Mouse (Mus musculus) hindbrain, postnatal 0 days (tissue): ENCODE measurements around the gene AC192777.2. TPM values are rescaled to one million over a fixed set of nuclear protein-coding genes. Genes with fewer than 3 reads are reported as not detected.
"Not testable (repeated sequence)": the region's sequence is repeated elsewhere in the genome, so short reads cannot be mapped to it uniquely, and the experiment has no call there.

Experiments used
- ATAC-seq: fragments of 200-750 bp; cut with Nextera tagmentation; 2 replicates; pipeline ENCODE4 v1.8.0; 2017; ENCODE audit warnings: mild to moderate bottlenecking, moderate TSS enrichment, moderate library complexity
- DNase-seq: peaks from one replicate; pipeline ENCODE4 v3.0.0-alpha.2; 2015; ENCODE audit warnings: low spot score
- H3K27ac ChIP-seq: fragments of 300-500 bp; sonication (generic); 2 replicates; pipeline ENCODE4 v1.5.1; 2014; ENCODE audit warnings: mild to moderate bottlenecking
- H3K27me3 ChIP-seq: fragments of 300-500 bp; sonication (generic); 2 replicates; pipeline ENCODE4 v1.6.1; 2014; ENCODE audit warnings: low read length, mixed read lengths; ENCODE audit not compliant: insufficient read depth
- H3K36me3 ChIP-seq: fragments of 300-500 bp; sonication (generic); 2 replicates; pipeline ENCODE4 v1.6.1; 2014; ENCODE audit warnings: low read length, mixed read lengths; ENCODE audit not compliant: insufficient read depth
- H3K4me1 ChIP-seq: fragments of 300-500 bp; sonication (generic); 2 replicates; pipeline ENCODE4 v1.6.1; 2014; ENCODE audit warnings: antibody characterized with exemption, low read length, mixed read lengths; ENCODE audit not compliant: insufficient read depth
- H3K4me2 ChIP-seq: fragments of 300-500 bp; sonication (generic); 2 replicates; pipeline ENCODE4 v1.6.1; 2014; ENCODE audit warnings: low read depth, mild to moderate bottlenecking, low read length, moderate library complexity, mixed read lengths
- H3K4me3 ChIP-seq: fragments of 300-500 bp; sonication (generic); 2 replicates; pipeline ENCODE4 v1.5.1; 2014; ENCODE audit warnings: low read length
- H3K9ac ChIP-seq: fragments of 300-500 bp; sonication (generic); replicated peaks from 2 replicates; pipeline ENCODE4 v1.6.1; 2014; ENCODE audit warnings: mild to moderate bottlenecking, low read length, moderate library complexity, mixed read lengths
- H3K9me3 ChIP-seq: fragments of 300-500 bp; sonication (generic); 2 replicates; pipeline ENCODE4 v1.6.1; 2016; ENCODE audit warnings: low read length, mixed read lengths
- CTCF ChIP-seq: IDR thresholded peaks from 2 replicates; pipeline ENCODE4 v1.5.1; 2016; ENCODE audit warnings: antibody characterized with exemption, control low read depth, low read depth
- WGBS: fragments of 180-500 bp; shearing (Covaris S2); extraction: QIAGEN DNeasy Blood & Tissue Kit; methylation state at CpG from one replicate; pipeline ENCODE4 v1.1.7; 2014; 5-methylcytosine and 5-hydroxymethylcytosine counted together
- microRNA-seq, 2 experiments: library from miRNA; unstranded; fragments of <30 nt; microRNA quantifications; one replicate each; pipeline ENCODE4; 2016
- polyA plus RNA-seq: library from polyadenylated mRNA; unstranded; fragments of >200 nt; fragmentation: Nextera tagmentation; extraction: Ambion mirVana; gene quantifications from 2 replicates; pipeline ENCODE4 v1.2.1, GENCODE M21; 2015
- total RNA-seq: library from RNA; depleted of rRNA; stranded (reverse); fragments of >200 nt; gene quantifications from 2 replicates; pipeline ENCODE4 v1.2.3, GENCODE M21; 2014; rRNA removed

Gene AC192777.2
- total RNA-seq (not detected in 2 replicates), polyA plus RNA-seq (not detected in 2 replicates)

DNA sequence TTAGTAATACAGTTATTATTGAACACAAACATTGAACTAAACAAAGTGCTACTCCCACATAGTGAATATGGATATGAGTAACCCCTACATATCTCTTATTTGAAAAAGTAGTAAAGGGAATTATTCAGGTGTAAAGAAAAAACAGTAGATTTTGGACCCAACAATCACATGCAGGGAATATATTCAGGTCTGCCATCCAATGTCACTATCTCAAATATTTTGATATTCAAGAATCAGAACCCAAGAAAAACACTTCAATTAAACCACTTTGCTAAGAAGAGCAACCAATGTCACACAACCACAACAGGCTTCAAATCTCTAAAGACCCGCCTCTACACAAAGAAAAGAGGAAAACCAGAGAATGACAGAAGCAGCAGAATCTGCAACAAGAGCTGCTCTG is at the start of gene AC192777.2:
TSS of gene AC192777.2 (plus strand) at position 301 of the 400 bp plus-strand sequence.
- 84% methylated on average over 1 of the region's 1 CpGs for WGBS
- not testable (repeated sequence) for H3K9me3 ChIP-seq, H3K9ac ChIP-seq, H3K27ac ChIP-seq, H3K4me3 ChIP-seq, ATAC-seq, H3K4me2 ChIP-seq, H3K4me1 ChIP-seq, DNase-seq, H3K27me3 ChIP-seq, H3K36me3 ChIP-seq

DNA sequence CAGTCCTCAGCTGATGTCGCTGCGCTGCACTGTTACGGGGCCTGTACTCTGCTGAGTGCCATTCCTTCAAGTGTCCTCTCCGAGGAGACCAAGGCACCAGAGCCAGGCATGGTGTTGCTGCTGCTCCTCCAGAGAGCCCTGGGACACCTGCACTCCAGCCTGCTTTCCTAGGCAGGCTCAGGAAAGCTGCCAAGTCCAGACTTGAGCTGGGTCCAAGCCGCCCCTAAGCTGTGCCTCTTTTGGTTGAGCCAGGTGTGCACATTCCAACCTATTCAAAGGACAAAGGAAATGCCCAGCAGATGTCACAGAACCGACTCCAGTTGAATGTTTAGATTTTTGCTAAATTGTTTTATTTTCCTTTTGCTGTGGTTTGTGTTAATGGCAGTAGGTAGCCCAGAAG is 20.9 kb downstream of the AC192777.2 start:
- H3K4me1 ChIP-seq, DNase-seq, H3K27me3 ChIP-seq, H3K27ac ChIP-seq, H3K4me3 ChIP-seq, H3K9me3 ChIP-seq, H3K36me3 ChIP-seq, H3K4me2 ChIP-seq, H3K9ac ChIP-seq: not testable (repeated sequence)
- ATAC-seq, result 0 out of 2 replicates have a peak, but pooled peaks have one; percentile 15
- WGBS, result 71% methylated on average over 6 of the region's 6 CpGs

DNA sequence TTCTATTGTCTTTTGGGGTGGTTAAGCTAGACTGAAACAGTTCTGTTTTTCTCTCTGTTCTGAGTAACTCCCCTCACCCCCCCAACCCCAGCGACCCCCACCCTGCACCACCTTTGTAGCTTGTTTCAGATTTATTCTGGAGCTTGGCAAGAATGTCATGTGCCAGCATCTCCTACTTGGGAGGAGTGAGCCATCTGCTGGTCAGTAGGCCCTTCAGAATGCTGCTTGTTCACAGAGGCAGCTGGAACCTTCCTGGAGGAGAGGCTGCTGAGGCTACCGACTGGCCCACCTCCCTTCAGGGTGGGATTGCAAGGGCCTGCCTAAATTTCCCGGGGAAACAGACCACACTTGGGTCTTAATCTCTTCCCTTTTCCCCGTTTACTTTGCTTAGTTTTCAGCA is 21.6 kb downstream of the AC192777.2 start:
- not testable (repeated sequence) for H3K27me3 ChIP-seq, H3K4me1 ChIP-seq, H3K9me3 ChIP-seq, H3K4me2 ChIP-seq, H3K9ac ChIP-seq, H3K4me3 ChIP-seq, H3K36me3 ChIP-seq, H3K27ac ChIP-seq
- 0 out of 2 replicates have a peak, but pooled peaks have one; percentile 32 for ATAC-seq
- peak; percentile 41; the same call in 1 of the 2 replicates for TF ChIP-seq CTCF
- 51% methylated on average over 4 of the region's 4 CpGs for WGBS
- DNase-seq, result peak; percentile 5

Small RNA genes within 50 kb of the gene (microRNA-seq; reads per million reads assigned to microRNA genes)
- gene Gm26376, result 0 reads per million in 2 experiments

Other genes with a start within 250 kb of the AC192777.2 start
- gene Esp38, start 144.9 kb upstream of the AC192777.2 start, total RNA-seq, result not detected in 2 replicates
- gene Esp38, start 144.9 kb upstream of the AC192777.2 start, polyA plus RNA-seq, result not detected in 2 replicates
- gene Pgk2, start 113.2 kb downstream of the AC192777.2 start, total RNA-seq, result not detected in 2 replicates
- gene Pgk2, start 113.2 kb downstream of the AC192777.2 start, polyA plus RNA-seq, result not detected in 2 replicates
- 0.10 TPM in 1 of 2 replicates, not detected in the other for gene Crisp3, start 146.8 kb downstream of the AC192777.2 start, total RNA-seq
- gene Crisp3, start 146.8 kb downstream of the AC192777.2 start, polyA plus RNA-seq, result 0.14 TPM in 1 of 2 replicates, not detected in the other
- not detected in 2 replicates for gene Crisp1, start 223.8 kb downstream of the AC192777.2 start, total RNA-seq
- 0.16 TPM in 1 of 2 replicates, not detected in the other for gene Crisp1, start 223.8 kb downstream of the AC192777.2 start, polyA plus RNA-seq